Mouse (Mus musculus) midbrain, embryonic 10.5 days (tissue): ENCODE measurements around the gene Scoc. TPM values are rescaled to one million over a fixed set of nuclear protein-coding genes. Genes with fewer than 3 reads are reported as not detected.
"Not testable (repeated sequence)": the region's sequence is repeated elsewhere in the genome, so short reads cannot be mapped to it uniquely, and the experiment has no call there.

Source experiments
- DNase-seq: peaks from one replicate; pipeline ENCODE4 v3.0.0-alpha.2; 2017; ENCODE audit warnings: low spot score
- H3K27ac ChIP-seq: fragments of 300-500 bp; sonication (generic); replicated peaks from 2 replicates; pipeline ENCODE4 v1.5.1; 2016; ENCODE audit warnings: mild to moderate bottlenecking
- H3K27me3 ChIP-seq: fragments of 300-500 bp; sonication (generic); 2 replicates; pipeline ENCODE4 v1.6.1; 2016; ENCODE audit warnings: low read depth, mild to moderate bottlenecking; ENCODE audit not compliant: poor library complexity, severe bottlenecking
- H3K36me3 ChIP-seq: fragments of 300-500 bp; sonication (generic); 2 replicates; pipeline ENCODE4 v1.6.1; 2016; ENCODE audit warnings: mild to moderate bottlenecking, moderate library complexity
- H3K4me1 ChIP-seq: fragments of 300-500 bp; sonication (generic); 2 replicates; pipeline ENCODE4 v1.6.1; 2016
- H3K4me3 ChIP-seq: fragments of 300-500 bp; sonication (generic); 2 replicates; pipeline ENCODE4 v1.5.1; 2016; ENCODE audit warnings: mild to moderate bottlenecking, moderate library complexity
- H3K9me3 ChIP-seq: fragments of 300-500 bp; sonication (generic); replicated peaks from 2 replicates; pipeline ENCODE4 v1.6.1; 2016; ENCODE audit warnings: mild to moderate bottlenecking
- WGBS: fragments of 180-500 bp; shearing (Covaris S2); methylation state at CpG from one replicate; pipeline ENCODE4 v1.1.7; 2016; 5-methylcytosine and 5-hydroxymethylcytosine counted together
- polyA plus RNA-seq: library from polyadenylated mRNA; unstranded; fragments of >200 nt; fragmentation: Nextera tagmentation; extraction: Ambion mirVana; gene quantifications from 2 replicates; pipeline ENCODE4 v1.2.1, GENCODE M21; 2016

Gene Scoc
- polyA plus RNA-seq, result 129 and 131 TPM in 2 replicates

- H3K4me1 ChIP-seq, result peaks cover 6% of the 10 kb centered on the region; the same call in 1 of the 2 replicates
- WGBS, result 87% methylated on average over 14 of the region's 14 CpGs
- no peaks in the 10 kb centered on the region for H3K27me3 ChIP-seq
- H3K9me3 ChIP-seq, result no peaks in the 10 kb centered on the region
- H3K27ac ChIP-seq, result no peak within 1 kb of the TSS
- no peak within 1 kb of the TSS for H3K4me3 ChIP-seq
- no peaks in the 10 kb centered on the region for H3K36me3 ChIP-seq
- DNase-seq, result no peak
These were observed at the start of gene Scoc for GRCm38 (mm10) chr8:83458222-83458621. TSS of gene Scoc (minus strand) at chr8:83458391.

GRCm38 (mm10) chr8:83459606-83460005, 1.4 kb upstream of the Scoc start:
- no peak overlapping the region for H3K27ac ChIP-seq
- no peaks in the 10 kb centered on the region for H3K27me3 ChIP-seq
- DNase-seq, result no peak
- 81% methylated on average over 3 of the region's 3 CpGs for WGBS
- no peaks in the 10 kb centered on the region for H3K36me3 ChIP-seq
- no peak overlapping the region for H3K4me3 ChIP-seq
- no peaks in the 10 kb centered on the region for H3K4me1 ChIP-seq
- H3K9me3 ChIP-seq, result no peaks in the 10 kb centered on the region

DNA sequence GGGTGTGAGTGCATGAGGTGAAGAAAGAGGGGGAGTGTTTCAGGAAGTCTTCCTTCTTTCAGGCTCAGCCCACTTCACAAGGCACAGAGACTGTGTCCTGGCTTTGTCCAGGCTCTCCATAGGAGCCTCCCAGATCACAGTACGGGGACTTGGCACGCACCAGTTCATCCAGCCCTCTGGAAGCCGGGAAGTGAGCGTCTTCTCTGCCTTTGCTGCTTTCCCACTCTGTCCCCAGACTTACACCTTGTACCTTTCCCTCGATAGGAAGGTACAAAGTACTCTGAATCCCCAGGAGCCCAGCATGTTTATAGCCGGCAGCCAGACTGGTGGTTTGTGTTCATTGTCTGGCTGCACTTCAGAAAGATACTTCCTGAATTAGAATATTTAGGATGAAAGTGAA, 1.1 kb downstream of the Scoc start:
- peaks cover 6% of the 10 kb centered on the region; the same call in 1 of the 2 replicates for H3K4me1 ChIP-seq
- 68% methylated on average over 6 of the region's 6 CpGs for WGBS
- no peaks in the 10 kb centered on the region for H3K27me3 ChIP-seq

GRCm38 (mm10) chr8:83451056-83451455, 7.1 kb downstream of the Scoc start:
- no peaks in the 10 kb centered on the region for H3K27me3 ChIP-seq
- H3K4me1 ChIP-seq, result peaks cover 6% of the 10 kb centered on the region; the same call in 1 of the 2 replicates
- H3K4me3 ChIP-seq, result no peak overlapping the region
- 37% methylated on average over 3 of the region's 3 CpGs for WGBS
- H3K36me3 ChIP-seq, result no peaks in the 10 kb centered on the region
- DNase-seq, result no peak
- no peak overlapping the region for H3K27ac ChIP-seq
- no peaks in the 10 kb centered on the region for H3K9me3 ChIP-seq

More for the DNA sequence above, 1.1 kb downstream of the Scoc start:
- no peak for DNase-seq
- Histone ChIP-seq H3K9me3 (no peaks in the 10 kb centered on the region), H3K4me3 (no peak overlapping the region), H3K27ac (no peak overlapping the region), H3K36me3 (no peaks in the 10 kb centered on the region)

GRCm38 (mm10) chr8:83449960-83450359, 8.2 kb downstream of the Scoc start:
- WGBS, result 53% methylated on average over 1 of the region's 1 CpGs
- Histone ChIP-seq H3K36me3 (no peaks in the 10 kb centered on the region), H3K27ac (no peak overlapping the region), H3K27me3 (no peaks in the 10 kb centered on the region), H3K9me3 (no peaks in the 10 kb centered on the region), H3K4me1 (peaks cover 6% of the 10 kb centered on the region; the same call in 1 of the 2 replicates), H3K4me3 (no peak overlapping the region)
- no peak for DNase-seq

DNA sequence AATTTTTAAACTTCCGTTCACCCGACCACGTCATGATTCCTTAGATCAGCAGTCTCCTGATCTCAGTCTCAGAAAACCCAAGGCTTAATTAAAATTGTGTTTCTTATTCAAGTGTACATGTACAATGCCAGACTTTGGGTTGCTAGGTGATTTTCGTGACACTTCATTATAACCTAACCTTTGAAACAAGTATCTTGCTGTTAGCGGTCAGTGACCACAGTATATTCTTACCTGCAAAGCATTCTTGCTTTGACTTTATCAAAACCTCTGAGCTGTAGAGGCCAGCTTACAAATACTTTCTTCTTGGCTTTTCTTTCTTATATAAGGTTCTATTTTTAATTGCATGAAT, 15.2 kb downstream of the Scoc start:
- no peak for DNase-seq
- Histone ChIP-seq H3K27me3 (no peaks in the 10 kb centered on the region), H3K9me3 (no peaks in the 10 kb centered on the region), H3K27ac (peak overlapping the region; percentile 97), H3K4me1 (peaks cover 22% of the 10 kb centered on the region), H3K4me3 (peak overlapping the region; percentile 91), H3K36me3 (no peaks in the 10 kb centered on the region)
- 32% methylated on average over 5 of the region's 5 CpGs for WGBS

GRCm38 (mm10) chr8:83442243-83443051, 15.7 kb downstream of the Scoc start:
- Histone ChIP-seq H3K4me1 (peaks cover 22% of the 10 kb centered on the region), H3K4me3 (peak overlapping the region; percentile 91), H3K9me3 (no peaks in the 10 kb centered on the region), H3K27me3 (no peaks in the 10 kb centered on the region), H3K27ac (peak overlapping the region; percentile 97), H3K36me3 (peaks cover 5% of the 10 kb centered on the region)
- peak; percentile 99 for DNase-seq
- 1% methylated on average over 64 of the region's 64 CpGs for WGBS

- Histone ChIP-seq H3K4me1 (peaks cover 22% of the 10 kb centered on the region), H3K9me3 (no peaks in the 10 kb centered on the region), H3K4me3 (peak overlapping the region; percentile 91), H3K27me3 (no peaks in the 10 kb centered on the region), H3K27ac (peak overlapping the region; percentile 97), H3K36me3 (peaks cover 12% of the 10 kb centered on the region)
- WGBS, result 2% methylated on average over 29 of the region's 29 CpGs
- no peak for DNase-seq
These were observed 16.4 kb downstream of the Scoc start for GRCm38 (mm10) chr8:83441656-83442242.

- peaks cover 15% of the 10 kb centered on the region for H3K4me1 ChIP-seq
- H3K27me3 ChIP-seq, result no peaks in the 10 kb centered on the region
- H3K36me3 ChIP-seq, result peaks cover 41% of the 10 kb centered on the region
- WGBS, result 96% methylated on average over 1 of the region's 1 CpGs
- H3K4me3 ChIP-seq, result no peak overlapping the region
- no peak overlapping the region for H3K27ac ChIP-seq
- no peaks in the 10 kb centered on the region for H3K9me3 ChIP-seq
- no peak for DNase-seq
These were observed 21.1 kb downstream of the Scoc start for GRCm38 (mm10) chr8:83437077-83437476.

DNA sequence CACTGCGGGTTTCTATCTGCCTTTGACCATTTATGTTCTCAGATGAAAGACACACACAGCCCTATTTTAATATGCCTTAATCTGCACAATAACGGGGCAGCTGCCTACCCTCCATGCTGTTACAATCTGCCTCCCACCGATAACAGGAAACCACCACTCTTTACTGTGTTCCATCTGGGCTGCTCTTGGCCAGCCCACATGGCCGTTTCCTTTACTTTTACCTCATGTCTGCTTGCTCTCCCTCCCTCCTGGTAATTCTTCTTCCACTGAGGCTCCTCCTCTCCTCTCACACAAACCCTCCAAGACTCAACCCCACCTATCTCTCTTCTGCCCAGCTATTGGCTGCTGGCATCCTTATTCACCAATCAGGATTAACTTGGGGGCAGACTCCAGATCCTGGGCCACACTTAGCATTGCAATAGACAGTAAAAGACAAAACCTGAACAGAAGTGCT, 29.1 kb downstream of the Scoc start:
- Histone ChIP-seq H3K27me3 (no peaks in the 10 kb centered on the region), H3K4me1 (peaks cover 6% of the 10 kb centered on the region), H3K4me3 (no peak overlapping the region), H3K9me3 (no peaks in the 10 kb centered on the region), H3K36me3 (peaks cover 16% of the 10 kb centered on the region), H3K27ac (no peak overlapping the region)
- DNase-seq, result no peak
- WGBS, result 66% methylated on average over 4 of the region's 4 CpGs

- not testable (repeated sequence) for H3K4me3 ChIP-seq, H3K4me1 ChIP-seq, H3K27ac ChIP-seq, DNase-seq, H3K27me3 ChIP-seq, H3K9me3 ChIP-seq
- peaks cover 12% of the 10 kb centered on the region for H3K36me3 ChIP-seq
- 91% methylated on average over 3 of the region's 3 CpGs for WGBS
These were observed 29.6 kb downstream of the Scoc start for GRCm38 (mm10) chr8:83428621-83429020.

GRCm38 (mm10) chr8:83426949-83427348, 31.2 kb downstream of the Scoc start:
- no peak for DNase-seq
- WGBS, result 87% methylated on average over 7 of the region's 7 CpGs
- Histone ChIP-seq H3K27ac (no peak overlapping the region), H3K4me1 (peaks cover 8% of the 10 kb centered on the region), H3K4me3 (no peak overlapping the region), H3K9me3 (no peaks in the 10 kb centered on the region), H3K27me3 (no peaks in the 10 kb centered on the region), H3K36me3 (no peaks in the 10 kb centered on the region)

DNA sequence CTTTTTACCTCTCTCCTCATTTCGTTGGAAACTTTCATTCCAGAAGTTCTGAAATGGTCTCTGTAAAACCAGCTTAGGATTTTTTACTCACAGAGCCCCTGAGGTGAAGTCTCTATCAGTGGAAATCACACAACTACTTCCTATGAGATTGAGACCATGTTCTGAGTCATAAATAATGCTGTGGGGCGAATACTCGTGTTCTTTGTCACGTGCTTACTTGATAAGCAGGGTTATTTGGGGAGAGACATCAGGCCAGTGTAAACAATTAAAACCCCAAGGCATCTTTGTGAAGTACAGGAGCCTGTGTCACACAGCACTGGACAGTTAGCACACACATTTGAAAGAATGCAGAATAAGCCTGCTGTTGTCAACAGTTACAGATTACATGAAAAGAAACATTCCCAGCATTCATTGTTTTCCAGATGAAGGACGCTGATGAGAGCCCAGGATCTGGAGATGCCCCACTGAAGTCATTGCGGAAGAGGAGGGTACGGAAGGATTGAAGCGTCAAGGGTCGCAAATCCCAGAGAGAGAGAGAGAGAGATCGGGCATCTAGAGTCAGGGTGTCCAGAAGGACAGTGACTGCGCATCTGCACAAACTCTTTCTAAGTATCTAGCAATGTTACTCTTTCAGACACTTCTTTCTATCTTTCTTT, 32.0 kb downstream of the Scoc start:
- 81% methylated on average over 11 of the region's 11 CpGs for WGBS
- Histone ChIP-seq H3K9me3 (no peaks in the 10 kb centered on the region), H3K4me1 (peaks cover 8% of the 10 kb centered on the region), H3K36me3 (no peaks in the 10 kb centered on the region), H3K27ac (no peak overlapping the region), H3K27me3 (no peaks in the 10 kb centered on the region), H3K4me3 (no peak overlapping the region)
- no peak for DNase-seq
